Mouse (Mus musculus): ENCODE data around the gene Cyb5r1.

Cyb5r1 gene

GRCm38 (mm10) chr1:134460294-134461284, 55.2 kb downstream of the Cyb5r1 start:
- DNase-seq (ENCODE audit: low read depth, low spot score) = no peak

Measured in embryo, embryonic 11.5 days (tissue).